Mouse (Mus musculus) C2C12 (cell line): ENCODE measurements at regions not wholly inside any gene's neighbourhood (a gene's known extent, or its start where the extent isn't known, plus 50 kb on each side); places are given as distances from the start of the nearest gene placed in this dataset.

ENCODE experiments used
- H3K27me3 ChIP-seq: one replicate; pipeline ENCODE4 v1.6.1; 2011; ENCODE audit not compliant: control insufficient read depth, insufficient read depth, insufficient read length
- H3K36me3 ChIP-seq: one replicate; pipeline ENCODE4 v1.6.1; 2011; ENCODE audit not compliant: control insufficient read depth, insufficient read depth
- H3K4me3 ChIP-seq: one replicate; pipeline ENCODE4 v1.5.1; 2011; ENCODE audit warnings: mild to moderate bottlenecking, control low read depth; ENCODE audit not compliant: poor library complexity, insufficient read depth, severe bottlenecking
- H3K79me2 ChIP-seq: one replicate; pipeline ENCODE4 v1.6.1; 2011; ENCODE audit not compliant: control insufficient read depth, insufficient read depth
- H3K79me3 ChIP-seq: one replicate; pipeline ENCODE4 v1.6.1; 2011; ENCODE audit warnings: low read depth, control low read depth
- H3ac ChIP-seq: one replicate; pipeline ENCODE3; 2011; ENCODE audit warnings: low read depth; ENCODE audit not compliant: control insufficient read depth, insufficient read length
- CEBPB ChIP-seq: IDR thresholded peaks from one replicate; pipeline ENCODE4 v1.6.1; 2011; ENCODE audit warnings: low read depth, mild to moderate bottlenecking, control low read depth, moderate library complexity
- CTCF ChIP-seq: IDR thresholded peaks from one replicate; pipeline ENCODE4 v1.5.1; 2011; ENCODE audit not compliant: control insufficient read depth, insufficient read depth, insufficient read length
- FOSL1 ChIP-seq: IDR thresholded peaks from one replicate; pipeline ENCODE4 v1.8.0; 2011; ENCODE audit warnings: mild to moderate bottlenecking, low read length; ENCODE audit not compliant: poor library complexity, insufficient read depth, severe bottlenecking
- MAX ChIP-seq: IDR thresholded peaks from one replicate; pipeline ENCODE4 v1.6.1; 2011; ENCODE audit warnings: mild to moderate bottlenecking, control low read depth
- MYOD1 ChIP-seq: IDR thresholded peaks from one replicate; pipeline ENCODE4 v1.6.1; 2011; ENCODE audit warnings: low read depth; ENCODE audit not compliant: control insufficient read depth, insufficient read length
- MYOG ChIP-seq: IDR thresholded peaks from one replicate; pipeline ENCODE4 v1.6.1; 2011; ENCODE audit not compliant: control insufficient read depth, insufficient read length; ENCODE audit errors: extremely low read depth
- USF1 ChIP-seq: IDR thresholded peaks from one replicate; pipeline ENCODE4 v1.6.1; 2011; ENCODE audit warnings: low read depth, mild to moderate bottlenecking, control low read depth, moderate library complexity

GRCm38 (mm10) chr3:143007047-143007446, 125.2 kb upstream of the Pkn2 start:
- TF ChIP-seq FOSL1 (no peak), CTCF (no peak), USF1 (no peak), MYOD1 (no peak), MYOG (no peak), MAX (no peak), CEBPB (no peak)
- no peaks in the 10 kb centered on the region for H3K79me2 ChIP-seq

GRCm38 (mm10) chr3:143001952-143002351, 120.1 kb upstream of the Pkn2 start:
- H3K36me3 ChIP-seq, result no peaks in the 10 kb centered on the region
- no peak overlapping the region for H3ac ChIP-seq
- TF ChIP-seq USF1 (no peak), MAX (no peak), CTCF (no peak), MYOD1 (no peak), FOSL1 (no peak), CEBPB (no peak), MYOG (no peak)
- no peaks in the 10 kb centered on the region for H3K79me3 ChIP-seq
- no peaks in the 10 kb centered on the region for H3K79me2 ChIP-seq
- no peak overlapping the region for H3K4me3 ChIP-seq
- no peaks in the 10 kb centered on the region for H3K27me3 ChIP-seq

More at GRCm38 (mm10) chr3:143007047-143007446, 125.2 kb upstream of the Pkn2 start:
- H3ac ChIP-seq, result no peak overlapping the region
- H3K27me3 ChIP-seq, result no peaks in the 10 kb centered on the region
- H3K79me3 ChIP-seq, result no peaks in the 10 kb centered on the region
- no peaks in the 10 kb centered on the region for H3K36me3 ChIP-seq
- no peak overlapping the region for H3K4me3 ChIP-seq

DNA sequence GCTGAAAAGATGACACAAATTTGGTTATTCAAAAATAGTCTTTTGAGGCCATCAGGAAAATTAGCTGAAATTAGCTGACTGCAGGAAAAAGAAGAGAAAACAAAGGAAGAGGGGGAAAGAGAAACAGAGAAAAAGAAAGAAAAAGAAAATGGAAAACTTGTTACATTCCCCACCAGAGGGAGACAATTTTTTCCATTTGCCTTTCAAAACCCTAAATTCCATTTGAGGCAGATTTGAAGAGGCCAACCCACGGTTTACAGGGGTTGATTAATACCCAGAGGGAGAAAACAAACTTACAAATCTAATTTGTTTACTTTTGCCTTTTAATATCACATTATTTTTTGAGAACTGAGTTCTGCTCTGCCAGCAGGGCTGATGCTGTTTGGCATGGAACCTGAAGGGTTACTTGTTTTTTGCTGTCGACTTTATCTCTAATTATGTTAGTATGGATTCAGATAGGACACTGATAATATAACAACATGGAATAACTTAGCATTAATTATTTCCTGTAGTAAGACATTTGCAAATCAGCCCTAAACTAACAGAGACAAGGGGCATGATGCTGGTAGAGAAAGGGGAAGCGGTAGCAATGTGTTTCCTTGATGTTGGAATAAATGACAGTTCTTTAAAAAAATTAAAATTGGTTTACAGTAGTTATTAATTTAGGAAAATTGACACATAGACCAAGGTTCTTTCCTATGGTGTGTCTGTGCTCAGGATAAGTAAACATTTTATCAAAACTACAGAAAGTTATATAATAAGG, 114.4 kb upstream of the Pkn2 start:
- no peaks in the 10 kb centered on the region for H3K27me3 ChIP-seq
- H3ac ChIP-seq, result no peak overlapping the region
- H3K79me2 ChIP-seq, result no peaks in the 10 kb centered on the region
- no peak overlapping the region for H3K4me3 ChIP-seq
- TF ChIP-seq USF1 (no peak), FOSL1 (no peak), CEBPB (no peak), MYOD1 (no peak), CTCF (no peak), MYOG (no peak), MAX (no peak)
- no peaks in the 10 kb centered on the region for H3K79me3 ChIP-seq
- no peaks in the 10 kb centered on the region for H3K36me3 ChIP-seq

GRCm38 (mm10) chr3:142984547-142984946, 102.7 kb upstream of the Pkn2 start:
- Histone ChIP-seq H3K79me3 (no peaks in the 10 kb centered on the region), H3K36me3 (no peaks in the 10 kb centered on the region), H3K4me3 (no peak overlapping the region), H3K79me2 (no peaks in the 10 kb centered on the region), H3K27me3 (no peaks in the 10 kb centered on the region), H3ac (no peak overlapping the region)
- TF ChIP-seq CEBPB, result no peak
- TF ChIP-seq USF1, result no peak
- TF ChIP-seq MYOG, result no peak
- TF ChIP-seq MYOD1, result no peak
- no peak for TF ChIP-seq MAX
- no peak for TF ChIP-seq CTCF
- TF ChIP-seq FOSL1, result no peak

DNA sequence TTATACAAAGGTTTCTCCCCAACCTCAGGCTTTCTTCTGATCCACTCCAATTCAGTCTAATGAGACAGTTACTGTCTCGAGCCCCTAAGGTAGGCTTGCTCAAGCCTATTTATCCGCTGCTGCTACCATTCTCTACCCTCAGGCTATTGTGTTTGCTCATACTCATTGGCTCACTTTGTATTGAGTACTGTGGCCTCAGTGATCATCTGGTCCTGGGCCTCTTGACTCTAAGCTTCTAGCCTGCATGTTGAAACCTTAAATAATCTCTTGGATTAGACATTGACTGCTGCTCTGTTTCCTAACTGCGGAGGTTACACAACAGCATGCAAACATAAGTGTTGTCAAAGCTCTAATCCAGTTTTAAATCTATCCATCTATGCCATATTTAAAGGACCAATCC, 99.4 kb upstream of the Pkn2 start:
- Histone ChIP-seq H3K27me3 (no peaks in the 10 kb centered on the region), H3K4me3 (no peak overlapping the region), H3K79me3 (no peaks in the 10 kb centered on the region), H3K36me3 (no peaks in the 10 kb centered on the region), H3ac (no peak overlapping the region), H3K79me2 (no peaks in the 10 kb centered on the region)
- TF ChIP-seq CEBPB (no peak), USF1 (no peak), MYOG (no peak), MYOD1 (no peak), CTCF (no peak), FOSL1 (no peak), MAX (no peak)
